In genomic region chr11:101910230-101910946, GRCm38 (mm10) we compare ENCODE assay signal across 8 mouse cellular contexts. TPM values are rescaled to one million over a fixed set of nuclear protein-coding genes. Genes with fewer than 3 reads are reported as not detected.
DNase-seq lines count a peak whose midpoint lies in the region; ATAC-seq and TF ChIP-seq lines count a peak whose summit lies in the region.

No protein-coding gene starts in this region.

- TF ChIP-seq CTCF in gastrocnemius, adult 2 months (IDR thresholded peaks at IDR 0.05), result peak; percentile 93

- H3K4me1 ChIP-seq in hindbrain, embryonic 11.5 days (replicated peaks; ENCODE audit: control insufficient read depth, insufficient read depth, low read length), result no peaks in the 10 kb centered on the region
- H3K4me1 ChIP-seq in hindbrain, embryonic 12.5 days, result no peaks in the 10 kb centered on the region; the same call in 1 of the 2 replicates
- no peaks in the 10 kb centered on the region for H3K4me1 ChIP-seq in intestine, embryonic 14.5 days (replicated peaks; ENCODE audit: control insufficient read depth, insufficient read depth, low read length)

- no peak overlapping the region for H3K4me2 ChIP-seq in hindbrain, embryonic 11.5 days (replicated peaks; ENCODE audit: low read depth, low read length)
- H3K4me2 ChIP-seq in hindbrain, embryonic 12.5 days (replicated peaks), result no peak overlapping the region
- H3K4me2 ChIP-seq in intestine, embryonic 14.5 days (ENCODE audit: low read length), result no peak overlapping the region

- intact Hi-C loops in gastrocnemius, adult 2 months (cut with DNase I), result loop anchor here (1.0 kb wide), 1 partner anchor 97 kb away; no protein-coding TSS in a partner anchor
- intact Hi-C loops in left cerebral cortex, postnatal 10 days (cut with DNase I), result loop anchor here (2.0 to 5.0 kb wide), 2 partner anchors 98 to 143 kb away; no protein-coding TSS in a partner anchor

- DNase-seq in hindbrain, embryonic 11.5 days (ENCODE audit: low spot score), result peak; percentile 91
- peak; percentile 89 to 93 for DNase-seq in cerebellum, postnatal 10 days
- peak; percentile 84 for DNase-seq in gastrocnemius, adult 2 months
- DNase-seq in intestine, embryonic 14.5 days (ENCODE audit: low spot score), result peak; percentile 99
- peak; percentile 72 to 78 for DNase-seq in left cerebral cortex, postnatal 10 days (ENCODE audit: extremely low spot score in 1 of 2, low spot score in 2 of 2)
- DNase-seq in monocyte, adult 2 months (ENCODE audit: low read depth in 1 of 2, low spot score in 2 of 2), result peak; percentile 29 to 54
- peak; percentile 65 to 81 for DNase-seq in spleen, postnatal 10 days (ENCODE audit: low spot score in 2 of 2)

- 27% methylated on average over 21 of the region's 21 CpGs for WGBS in hindbrain, embryonic 11.5 days
- WGBS in hindbrain, embryonic 12.5 days, result 25% methylated on average over 21 of the region's 21 CpGs
- WGBS in intestine, embryonic 14.5 days, result 23% methylated on average over 21 of the region's 21 CpGs

- H3K36me3 ChIP-seq in hindbrain, embryonic 11.5 days (ENCODE audit: control insufficient read depth, insufficient read depth, low read length), result no peaks in the 10 kb centered on the region
- H3K36me3 ChIP-seq in hindbrain, embryonic 12.5 days, result no peaks in the 10 kb centered on the region
- H3K36me3 ChIP-seq in intestine, embryonic 14.5 days (ENCODE audit: control insufficient read depth, insufficient read depth, low read length), result no peaks in the 10 kb centered on the region

- H3K9ac ChIP-seq in hindbrain, embryonic 11.5 days (ENCODE audit: low read depth, low read length), result no peak overlapping the region
- no peak overlapping the region for H3K9ac ChIP-seq in hindbrain, embryonic 12.5 days
- H3K9ac ChIP-seq in intestine, embryonic 14.5 days (ENCODE audit: low read length), result no peak overlapping the region

- no peak overlapping the region for H3K27ac ChIP-seq in hindbrain, embryonic 11.5 days (ENCODE audit: low read depth, low read length)
- no peak overlapping the region for H3K27ac ChIP-seq in hindbrain, embryonic 12.5 days
- H3K27ac ChIP-seq in gastrocnemius, adult 2 months, result no peak overlapping the region
- no peak overlapping the region for H3K27ac ChIP-seq in intestine, embryonic 14.5 days (ENCODE audit: low read depth)

- H3K9me3 ChIP-seq in hindbrain, embryonic 11.5 days (ENCODE audit: control insufficient read depth, low read length), result no peaks in the 10 kb centered on the region
- no peaks in the 10 kb centered on the region for H3K9me3 ChIP-seq in hindbrain, embryonic 12.5 days (replicated peaks)
- H3K9me3 ChIP-seq in intestine, embryonic 14.5 days (ENCODE audit: control insufficient read depth, low read length), result no peaks in the 10 kb centered on the region

- ATAC-seq in hindbrain, embryonic 11.5 days (ENCODE audit: low FRiP score), result no peak
- ATAC-seq in hindbrain, embryonic 12.5 days (ENCODE audit: low FRiP score), result no peak
- peak; percentile 34; the same call in 1 of the 2 replicates for ATAC-seq in intestine, embryonic 14.5 days (replicated peaks; ENCODE audit: low FRiP score, low TSS enrichment, low read depth)

- H3K27me3 ChIP-seq in hindbrain, embryonic 11.5 days (ENCODE audit: control insufficient read depth, insufficient read depth, low read length), result peaks cover 4% of the 10 kb centered on the region; the same call in 1 of the 2 replicates
- peaks cover 28% of the 10 kb centered on the region; the same call in 1 of the 2 replicates for H3K27me3 ChIP-seq in hindbrain, embryonic 12.5 days
- H3K27me3 ChIP-seq in intestine, embryonic 14.5 days (replicated peaks; ENCODE audit: control insufficient read depth, insufficient read depth, low read length), result no peaks in the 10 kb centered on the region

- H3K4me3 ChIP-seq in hindbrain, embryonic 11.5 days (ENCODE audit: low read depth, low read length), result no peak overlapping the region
- no peak overlapping the region for H3K4me3 ChIP-seq in hindbrain, embryonic 12.5 days
- H3K4me3 ChIP-seq in gastrocnemius, adult 2 months, result no peak overlapping the region
- H3K4me3 ChIP-seq in intestine, embryonic 14.5 days (ENCODE audit: low read depth, low read length), result no peak overlapping the region

RNA-seq across cellular contexts. Expression of gene Meox1, which starts 16.2 kb away (rescaled TPM):
- polyA plus RNA-seq in hindbrain, embryonic 11.5 days (2014; fragmentation: Nextera tagmentation; extraction: Ambion mirVana), result 1.2 and 2.1 TPM in 2 replicates
- polyA plus RNA-seq in hindbrain, embryonic 12.5 days (2016; fragmentation: Nextera tagmentation; extraction: Ambion mirVana), result 1.4 and 1.9 TPM in 2 replicates
- 1 to 10 TPM; 1.1 to 4.7 TPM for total RNA-seq in gastrocnemius, adult 2 months (2021)
- polyA plus RNA-seq in intestine, embryonic 14.5 days (2014; fragmentation: Nextera tagmentation; extraction: Ambion mirVana), result 3.3 and 4.0 TPM in 2 replicates
- total RNA-seq in left cerebral cortex, postnatal 10 days (2021), result 1 to 10 TPM; 3.1 to 3.3 TPM

RNA-seq across cellular contexts. Expression of gene Sost, which starts 56.4 kb away (rescaled TPM):
- 0.11 and 0.31 TPM in 2 replicates for polyA plus RNA-seq in hindbrain, embryonic 11.5 days (2014; fragmentation: Nextera tagmentation; extraction: Ambion mirVana)
- polyA plus RNA-seq in hindbrain, embryonic 12.5 days (2016; fragmentation: Nextera tagmentation; extraction: Ambion mirVana), result 0.46 and 0.79 TPM in 2 replicates
- not detected for total RNA-seq in gastrocnemius, adult 2 months (2021)
- polyA plus RNA-seq in intestine, embryonic 14.5 days (2014; fragmentation: Nextera tagmentation; extraction: Ambion mirVana), result not detected in 2 replicates
- total RNA-seq in left cerebral cortex, postnatal 10 days (2021), result not detected

Comparison
In these comparisons a context has a peak if more than half of its experiments do, and no peak if none do; other contexts are left out.
1. DNase-seq: peak in every context shown above with its lines; median percentile 99 in intestine, embryonic 14.5 days; 91 in hindbrain, embryonic 11.5 days; 91 in cerebellum, postnatal 10 days; 84 in gastrocnemius, adult 2 months; 75 in left cerebral cortex, postnatal 10 days; 73 in spleen, postnatal 10 days; 42 in monocyte, adult 2 months.